Mouse (Mus musculus): ENCODE data around the gene Atp8a2. TPM values are rescaled to one million over a fixed set of nuclear protein-coding genes. Genes with fewer than 3 reads are reported as not detected.

Gene Atp8a2
- polyA plus RNA-seq, 1 experiment, result 24.7 TPM

GRCm38 (mm10) chr14:59701492-59701891, 495.5 kb downstream of the Atp8a2 start:
- 3% methylated on average over 5 of the region's 5 CpGs for WGBS
- no peak for TF ChIP-seq CTCF (IDR thresholded peaks at IDR 0.05; ENCODE audit: borderline replicate concordance, insufficient read depth, low read depth, low read length)
- TF ChIP-seq POLR2A (IDR thresholded peaks at IDR 0.05; ENCODE audit: borderline replicate concordance, insufficient read depth, low read length), result no peak
- Histone ChIP-seq H3K4me3 (replicated peaks; ENCODE audit: insufficient read depth, low read depth, low read length) (no peak overlapping the region), H3K27ac (ENCODE audit: insufficient read depth, low read length) (no peak overlapping the region), H3K27me3 (ENCODE audit: control insufficient read depth, insufficient read depth, low read length) (no peaks in the 10 kb centered on the region), H3K4me1 (ENCODE audit: control insufficient read depth, insufficient read depth, low read length) (peaks cover 5% of the 10 kb centered on the region; the same call in 1 of the 2 replicates)
- peak; percentile 23 to 34 for DNase-seq

- 94% methylated on average over 4 of the region's 4 CpGs for WGBS
- no peak for DNase-seq
- Histone ChIP-seq H3K4me1 (ENCODE audit: control insufficient read depth, insufficient read depth, low read length) (no peaks in the 10 kb centered on the region), H3K27me3 (ENCODE audit: control insufficient read depth, insufficient read depth, low read length) (no peaks in the 10 kb centered on the region), H3K4me3 (replicated peaks; ENCODE audit: insufficient read depth, low read depth, low read length) (no peak overlapping the region), H3K27ac (ENCODE audit: insufficient read depth, low read length) (no peak overlapping the region)
- no peak for TF ChIP-seq POLR2A (IDR thresholded peaks at IDR 0.05; ENCODE audit: borderline replicate concordance, insufficient read depth, low read length)
- TF ChIP-seq CTCF (IDR thresholded peaks at IDR 0.05; ENCODE audit: borderline replicate concordance, insufficient read depth, low read depth, low read length), result no peak
These were observed 501.8 kb downstream of the Atp8a2 start for GRCm38 (mm10) chr14:59695160-59695559.

GRCm38 (mm10) chr14:59692164-59692563, 504.8 kb downstream of the Atp8a2 start:
- Histone ChIP-seq H3K27ac (ENCODE audit: insufficient read depth, low read length) (no peak overlapping the region), H3K27me3 (ENCODE audit: control insufficient read depth, insufficient read depth, low read length) (no peaks in the 10 kb centered on the region), H3K4me1 (ENCODE audit: control insufficient read depth, insufficient read depth, low read length) (no peaks in the 10 kb centered on the region), H3K4me3 (replicated peaks; ENCODE audit: insufficient read depth, low read depth, low read length) (no peak overlapping the region)
- no peak for DNase-seq
- 78% methylated on average over 6 of the region's 6 CpGs for WGBS
- no peak for TF ChIP-seq CTCF (IDR thresholded peaks at IDR 0.05; ENCODE audit: borderline replicate concordance, insufficient read depth, low read depth, low read length)

- H3K4me1 ChIP-seq (ENCODE audit: control insufficient read depth, insufficient read depth, low read length), result no peaks in the 10 kb centered on the region
- 74% methylated on average over 13 of the region's 13 CpGs for WGBS
- no peak overlapping the region for H3K4me3 ChIP-seq (replicated peaks; ENCODE audit: insufficient read depth, low read depth, low read length)
- no peak for TF ChIP-seq CTCF (IDR thresholded peaks at IDR 0.05; ENCODE audit: borderline replicate concordance, insufficient read depth, low read depth, low read length)
- no peak for TF ChIP-seq POLR2A (IDR thresholded peaks at IDR 0.05; ENCODE audit: borderline replicate concordance, insufficient read depth, low read length)
- DNase-seq, result no peak
- H3K27ac ChIP-seq (ENCODE audit: insufficient read depth, low read length), result no peak overlapping the region
- H3K27me3 ChIP-seq (ENCODE audit: control insufficient read depth, insufficient read depth, low read length), result no peaks in the 10 kb centered on the region
These were observed 505.6 kb downstream of the Atp8a2 start for GRCm38 (mm10) chr14:59691402-59691801.

GRCm38 (mm10) chr14:59690954-59691353, 506.0 kb downstream of the Atp8a2 start:
- TF ChIP-seq CTCF (IDR thresholded peaks at IDR 0.05; ENCODE audit: borderline replicate concordance, insufficient read depth, low read depth, low read length) (no peak), POLR2A (IDR thresholded peaks at IDR 0.05; ENCODE audit: borderline replicate concordance, insufficient read depth, low read length) (no peak)
- H3K4me3 ChIP-seq (replicated peaks; ENCODE audit: insufficient read depth, low read depth, low read length), result no peak overlapping the region
- H3K27me3 ChIP-seq (ENCODE audit: control insufficient read depth, insufficient read depth, low read length), result no peaks in the 10 kb centered on the region
- H3K27ac ChIP-seq (ENCODE audit: insufficient read depth, low read length), result no peak overlapping the region
- no peak for DNase-seq
- WGBS, result 83% methylated on average over 12 of the region's 12 CpGs
- no peaks in the 10 kb centered on the region for H3K4me1 ChIP-seq (ENCODE audit: control insufficient read depth, insufficient read depth, low read length)

- WGBS, result 30% methylated on average over 4 of the region's 4 CpGs
These were observed 507.4 kb downstream of the Atp8a2 start for GRCm38 (mm10) chr14:59689596-59689995.

GRCm38 (mm10) chr14:59686229-59686628, 510.8 kb downstream of the Atp8a2 start:
- no peaks in the 10 kb centered on the region for H3K27me3 ChIP-seq (ENCODE audit: control insufficient read depth, insufficient read depth, low read length)
- WGBS, result 86% methylated on average over 5 of the region's 5 CpGs
- H3K27ac ChIP-seq (ENCODE audit: insufficient read depth, low read length), result no peak overlapping the region
- DNase-seq, result no peak
- H3K4me3 ChIP-seq (replicated peaks; ENCODE audit: insufficient read depth, low read depth, low read length), result no peak overlapping the region
- no peaks in the 10 kb centered on the region; the same call in 1 of the 2 replicates for H3K4me1 ChIP-seq (ENCODE audit: control insufficient read depth, insufficient read depth, low read length)
- TF ChIP-seq CTCF (IDR thresholded peaks at IDR 0.05; ENCODE audit: borderline replicate concordance, insufficient read depth, low read depth, low read length), result no peak
- TF ChIP-seq POLR2A (IDR thresholded peaks at IDR 0.05; ENCODE audit: borderline replicate concordance, insufficient read depth, low read length), result no peak

More at GRCm38 (mm10) chr14:59689596-59689995, 507.4 kb downstream of the Atp8a2 start:
- no peaks in the 10 kb centered on the region; the same call in 1 of the 2 replicates for H3K4me1 ChIP-seq (ENCODE audit: control insufficient read depth, insufficient read depth, low read length)
- H3K27ac ChIP-seq (ENCODE audit: insufficient read depth, low read length), result no peak overlapping the region
- H3K4me3 ChIP-seq (replicated peaks; ENCODE audit: insufficient read depth, low read depth, low read length), result no peak overlapping the region
- no peaks in the 10 kb centered on the region for H3K27me3 ChIP-seq (ENCODE audit: control insufficient read depth, insufficient read depth, low read length)
- DNase-seq, result no peak
- TF ChIP-seq CTCF (IDR thresholded peaks at IDR 0.05; ENCODE audit: borderline replicate concordance, insufficient read depth, low read depth, low read length) (no peak), POLR2A (IDR thresholded peaks at IDR 0.05; ENCODE audit: borderline replicate concordance, insufficient read depth, low read length) (no peak)

GRCm38 (mm10) chr14:59685343-59685742, 511.6 kb downstream of the Atp8a2 start:
- Histone ChIP-seq H3K27me3 (ENCODE audit: control insufficient read depth, insufficient read depth, low read length) (no peaks in the 10 kb centered on the region), H3K27ac (ENCODE audit: insufficient read depth, low read length) (no peak overlapping the region), H3K4me1 (ENCODE audit: control insufficient read depth, insufficient read depth, low read length) (no peaks in the 10 kb centered on the region; the same call in 1 of the 2 replicates), H3K4me3 (replicated peaks; ENCODE audit: insufficient read depth, low read depth, low read length) (no peak overlapping the region)
- TF ChIP-seq CTCF (IDR thresholded peaks at IDR 0.05; ENCODE audit: borderline replicate concordance, insufficient read depth, low read depth, low read length) (no peak), POLR2A (IDR thresholded peaks at IDR 0.05; ENCODE audit: borderline replicate concordance, insufficient read depth, low read length) (no peak)
- no peak for DNase-seq
- 56% methylated on average over 8 of the region's 8 CpGs for WGBS

Data from cerebellum, adult 2 months (tissue).